ENCODE assay signal across 19 mouse cellular contexts in genomic region chr4:34234645-34235044, GRCm38 (mm10).
A peak's percentile ranks its signal among the peaks of the same experiment; 100 is the strongest.
DNase-seq lines count a peak whose midpoint lies in the region; ATAC-seq and TF ChIP-seq lines count a peak whose summit lies in the region.
"Had no signal": no experiment of that assay in that cellular context is flagged by ENCODE, and none has a peak within 500 bp of the region (broad histone marks: within the 10 kb centered on the region; RNA-seq: fewer than 3 reads in every experiment).

No protein-coding gene starts in this region.

- ATAC-seq in hindbrain, embryonic 11.5 days (ENCODE audit: low FRiP score) = no peak
- no peak for ATAC-seq in hindbrain, embryonic 14.5 days (ENCODE audit: low FRiP score)
- peak; percentile 67; the same call in 1 of the 2 replicates for ATAC-seq in kidney, embryonic 16.5 days (ENCODE audit: low FRiP score, low TSS enrichment)
- ATAC-seq in neural tube, embryonic 13.5 days (ENCODE audit: low read depth) = no peak

- no peak for TF ChIP-seq CTCF in kidney, adult 2 months (conservative IDR thresholded peaks at IDR 0.05; ENCODE audit: insufficient read depth, insufficient read length, low read depth, low read length)
- no peak for TF ChIP-seq CTCF in thymus, adult 2 months (IDR thresholded peaks at IDR 0.05; ENCODE audit: borderline replicate concordance, control insufficient read depth, extremely low read depth, insufficient read depth, low read length, poor library complexity)

- WGBS in hindbrain, embryonic 11.5 days = 73% methylated on average over 8 of the region's 8 CpGs
- WGBS in hindbrain, embryonic 14.5 days = 59% methylated on average over 8 of the region's 8 CpGs
- WGBS in kidney, adult 2 months = 61% methylated on average over 8 of the region's 8 CpGs
- 52% methylated on average over 8 of the region's 8 CpGs for WGBS in kidney, embryonic 16.5 days
- 52% methylated on average over 8 of the region's 8 CpGs for WGBS in neural tube, embryonic 13.5 days
- WGBS in thymus, adult 2 months = 90% methylated on average over 8 of the region's 8 CpGs

- H3K9me3 ChIP-seq in hindbrain, embryonic 11.5 days (ENCODE audit: control insufficient read depth, low read length) = no peaks in the 10 kb centered on the region
- no peaks in the 10 kb centered on the region for H3K9me3 ChIP-seq in hindbrain, embryonic 14.5 days (ENCODE audit: control insufficient read depth, low read length)
- H3K9me3 ChIP-seq in kidney, embryonic 16.5 days (ENCODE audit: low read length) = no peaks in the 10 kb centered on the region
- no peaks in the 10 kb centered on the region for H3K9me3 ChIP-seq in neural tube, embryonic 13.5 days
- H3K9me3 ChIP-seq: embryonic facial prominence, embryonic 10.5 days; limb, embryonic 12.5 days; liver, embryonic 13.5 days; lung, embryonic 15.5 days; midbrain, embryonic 10.5 days had no signal

- no peak for TF ChIP-seq POLR2A in kidney, adult 2 months (IDR thresholded peaks at IDR 0.05; ENCODE audit: low read depth, low read length)
- no peak for TF ChIP-seq POLR2A in thymus, adult 2 months (IDR thresholded peaks at IDR 0.05; ENCODE audit: control insufficient read depth, extremely low read depth, insufficient read depth, low read length, poor library complexity)

- H3K4me1 ChIP-seq in hindbrain, embryonic 11.5 days (replicated peaks; ENCODE audit: control insufficient read depth, insufficient read depth, low read length) = no peaks in the 10 kb centered on the region
- H3K4me1 ChIP-seq in hindbrain, embryonic 14.5 days (replicated peaks; ENCODE audit: control insufficient read depth, insufficient read depth, low read length) = peaks cover 6% of the 10 kb centered on the region; the same call in 1 of the 2 replicates
- no peaks in the 10 kb centered on the region for H3K4me1 ChIP-seq in kidney, adult 2 months (ENCODE audit: control insufficient read depth, insufficient read depth, low read length)
- no peaks in the 10 kb centered on the region for H3K4me1 ChIP-seq in kidney, embryonic 16.5 days (ENCODE audit: insufficient read depth, low read length)
- peaks cover 17% of the 10 kb centered on the region for H3K4me1 ChIP-seq in neural tube, embryonic 13.5 days (replicated peaks)
- no peaks in the 10 kb centered on the region for H3K4me1 ChIP-seq in thymus, adult 2 months (replicated peaks; ENCODE audit: control insufficient read depth, insufficient read depth, low read length)
- H3K4me1 ChIP-seq: embryonic facial prominence, embryonic 10.5 days; liver, embryonic 13.5 days; lung, embryonic 15.5 days; midbrain, embryonic 10.5 days had no signal

- no peak overlapping the region for H3K9ac ChIP-seq in hindbrain, embryonic 11.5 days (ENCODE audit: low read depth, low read length)
- H3K9ac ChIP-seq in hindbrain, embryonic 14.5 days = no peak overlapping the region
- no peak overlapping the region for H3K9ac ChIP-seq in kidney, embryonic 16.5 days (replicated peaks; ENCODE audit: low read length)
- no peak overlapping the region for H3K9ac ChIP-seq in neural tube, embryonic 13.5 days
- H3K9ac ChIP-seq: limb, embryonic 12.5 days; liver, embryonic 13.5 days; lung, embryonic 15.5 days had no signal

- DNase-seq in hindbrain, embryonic 11.5 days (ENCODE audit: low spot score) = no peak
- no peak for DNase-seq in hindbrain, embryonic 14.5 days (ENCODE audit: low spot score)
- peak; percentile 51 for DNase-seq in kidney, adult 2 months
- no peak for DNase-seq in thymus, adult 2 months
- no peak for DNase-seq in frontal cortex, postnatal 25 days (ENCODE audit: low spot score in 2 of 2)
- DNase-seq: B cell, adult 2 months; cerebellum, adult 2 months; heart, postnatal 10 days; liver, embryonic 13.5 days; right cerebral cortex, postnatal 14 days; spleen, adult 18-20 months had no signal

- no peak overlapping the region for H3K4me3 ChIP-seq in hindbrain, embryonic 11.5 days (ENCODE audit: low read depth, low read length)
- no peak overlapping the region for H3K4me3 ChIP-seq in hindbrain, embryonic 14.5 days (replicated peaks; ENCODE audit: low read length)
- H3K4me3 ChIP-seq in kidney, adult 2 months (ENCODE audit: insufficient read depth, low read depth, low read length) = no peak overlapping the region
- no peak overlapping the region for H3K4me3 ChIP-seq in kidney, embryonic 16.5 days (ENCODE audit: low read length)
- H3K4me3 ChIP-seq in neural tube, embryonic 13.5 days = no peak overlapping the region
- no peak overlapping the region for H3K4me3 ChIP-seq in thymus, adult 2 months (ENCODE audit: control insufficient read depth, insufficient read depth, low read length)
- H3K4me3 ChIP-seq: embryonic facial prominence, embryonic 10.5 days; limb, embryonic 12.5 days; liver, embryonic 13.5 days; lung, embryonic 15.5 days; midbrain, embryonic 10.5 days had no signal

- H3K36me3 ChIP-seq in hindbrain, embryonic 11.5 days (ENCODE audit: control insufficient read depth, insufficient read depth, low read length) = no peaks in the 10 kb centered on the region
- no peaks in the 10 kb centered on the region for H3K36me3 ChIP-seq in hindbrain, embryonic 14.5 days (replicated peaks; ENCODE audit: control insufficient read depth, insufficient read depth)
- H3K36me3 ChIP-seq in kidney, adult 2 months (ENCODE audit: control insufficient read depth, insufficient read depth, low read length) = no peaks in the 10 kb centered on the region
- H3K36me3 ChIP-seq in kidney, embryonic 16.5 days (ENCODE audit: insufficient read depth, low read length) = no peaks in the 10 kb centered on the region
- no peaks in the 10 kb centered on the region for H3K36me3 ChIP-seq in neural tube, embryonic 13.5 days
- H3K36me3 ChIP-seq in thymus, adult 2 months (ENCODE audit: control insufficient read depth, insufficient read depth, low read length) = no peaks in the 10 kb centered on the region
- H3K36me3 ChIP-seq: embryonic facial prominence, embryonic 10.5 days; limb, embryonic 12.5 days; liver, embryonic 13.5 days; lung, embryonic 15.5 days; midbrain, embryonic 10.5 days had no signal

- H3K27ac ChIP-seq in hindbrain, embryonic 11.5 days (ENCODE audit: low read depth, low read length) = peak overlapping the region; percentile 53; the same call in 1 of the 2 replicates
- H3K27ac ChIP-seq in hindbrain, embryonic 14.5 days = no peak overlapping the region
- H3K27ac ChIP-seq in kidney, adult 2 months (ENCODE audit: insufficient read depth, low read depth, low read length) = no peak overlapping the region
- no peak overlapping the region for H3K27ac ChIP-seq in kidney, embryonic 16.5 days (ENCODE audit: low read length)
- H3K27ac ChIP-seq in neural tube, embryonic 13.5 days (replicated peaks) = 0 out of 2 replicates have a peak overlapping the region, but pooled peaks have one; percentile 28
- no peak overlapping the region for H3K27ac ChIP-seq in thymus, adult 2 months (ENCODE audit: control insufficient read depth, insufficient read depth, low read length)
- H3K27ac ChIP-seq: embryonic facial prominence, embryonic 10.5 days; limb, embryonic 12.5 days; liver, embryonic 13.5 days; lung, embryonic 15.5 days; macrophage; midbrain, embryonic 10.5 days had no signal

- H3K27me3 ChIP-seq in hindbrain, embryonic 11.5 days (ENCODE audit: control insufficient read depth, insufficient read depth, low read length) = no peaks in the 10 kb centered on the region
- H3K27me3 ChIP-seq in hindbrain, embryonic 14.5 days (ENCODE audit: control insufficient read depth, insufficient read depth, low read length) = no peaks in the 10 kb centered on the region
- H3K27me3 ChIP-seq in kidney, adult 2 months (replicated peaks; ENCODE audit: control insufficient read depth, insufficient read depth, low read length) = no peaks in the 10 kb centered on the region; the same call in 1 of the 2 replicates
- H3K27me3 ChIP-seq in kidney, embryonic 16.5 days (ENCODE audit: insufficient read depth, low read length) = no peaks in the 10 kb centered on the region
- no peaks in the 10 kb centered on the region for H3K27me3 ChIP-seq in neural tube, embryonic 13.5 days
- H3K27me3 ChIP-seq in thymus, adult 2 months (ENCODE audit: control insufficient read depth, insufficient read depth, low read length) = no peaks in the 10 kb centered on the region
- H3K27me3 ChIP-seq: limb, embryonic 12.5 days; liver, embryonic 13.5 days; lung, embryonic 15.5 days had no signal

- no peak overlapping the region for H3K4me2 ChIP-seq in hindbrain, embryonic 11.5 days (replicated peaks; ENCODE audit: low read depth, low read length)
- H3K4me2 ChIP-seq in hindbrain, embryonic 14.5 days (replicated peaks) = no peak overlapping the region
- peak overlapping the region; percentile 36 for H3K4me2 ChIP-seq in kidney, embryonic 16.5 days (replicated peaks; ENCODE audit: low read depth, low read length)
- 0 out of 2 replicates have a peak overlapping the region, but pooled peaks have one; percentile 6 for H3K4me2 ChIP-seq in neural tube, embryonic 13.5 days
- H3K4me2 ChIP-seq: heart, embryonic 11.5 days; limb, embryonic 12.5 days; liver, embryonic 13.5 days; lung, embryonic 15.5 days had no signal

Comparison
In these comparisons a context has a peak if more than half of its experiments do, and no peak if none do; other contexts are left out.
1. H3K27ac ChIP-seq: peak in hindbrain, embryonic 11.5 days (single experiment) and neural tube, embryonic 13.5 days (single experiment); none in hindbrain, embryonic 14.5 days (single experiment), kidney, adult 2 months (single experiment), kidney, embryonic 16.5 days (single experiment) and thymus, adult 2 months (single experiment).
2. H3K4me2 ChIP-seq: peak in kidney, embryonic 16.5 days (single experiment) and neural tube, embryonic 13.5 days (single experiment); none in hindbrain, embryonic 11.5 days (single experiment) and hindbrain, embryonic 14.5 days (single experiment).